Mouse (Mus musculus): ENCODE results near the gene Zfp335.
A peak's percentile ranks its signal among the peaks of the same experiment; 100 is the strongest.
"Not testable (repeated sequence)": the region's sequence is repeated elsewhere in the genome, so short reads cannot be mapped to it uniquely, and the experiment has no call there.

The Zfp335 gene

GRCm38 (mm10) chr2:164892696-164893216, 18.8 kb downstream of the Zfp335 start:
- no peak for DNase-seq (ENCODE audit: low spot score)

DNA sequence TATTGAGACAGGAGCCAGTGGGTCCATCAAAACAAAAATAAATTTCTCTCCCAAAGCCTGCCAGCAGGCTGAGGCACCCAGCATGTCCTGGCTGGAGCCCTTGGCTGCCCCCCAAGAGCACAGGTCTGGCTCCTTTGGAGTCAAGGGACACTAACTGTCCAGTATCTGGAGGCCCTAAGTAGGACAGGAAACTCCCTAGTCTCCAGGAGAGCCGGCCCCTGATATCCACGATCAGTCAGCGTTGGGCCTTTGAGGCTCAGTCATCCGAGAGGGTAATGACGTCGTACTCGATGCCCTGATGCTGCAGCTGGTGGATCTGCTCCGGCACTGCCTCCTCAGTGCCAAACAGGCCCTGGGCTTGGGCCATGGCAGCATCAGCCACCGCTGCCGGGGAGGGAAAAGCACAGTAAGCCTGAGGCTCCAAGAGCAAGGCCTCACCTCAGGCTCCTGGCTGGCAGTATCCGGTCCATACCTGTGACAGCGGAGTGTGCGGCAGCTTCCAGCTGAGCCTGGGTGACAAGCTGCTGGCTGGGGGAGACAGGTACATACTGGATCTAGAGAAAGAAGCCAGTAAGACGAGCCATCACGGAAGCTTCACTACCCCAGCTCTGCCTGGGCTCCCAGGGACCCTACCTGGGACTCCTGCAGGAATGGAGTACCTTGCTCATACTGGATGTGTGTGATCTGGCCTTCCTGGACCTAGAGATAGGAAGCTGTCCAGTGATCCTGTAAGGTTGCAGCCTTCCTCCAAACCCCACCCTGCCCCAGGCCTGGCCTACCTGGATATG, 19.5 kb downstream of the Zfp335 start:
- DNase-seq (ENCODE audit: low spot score): no peak

DNA sequence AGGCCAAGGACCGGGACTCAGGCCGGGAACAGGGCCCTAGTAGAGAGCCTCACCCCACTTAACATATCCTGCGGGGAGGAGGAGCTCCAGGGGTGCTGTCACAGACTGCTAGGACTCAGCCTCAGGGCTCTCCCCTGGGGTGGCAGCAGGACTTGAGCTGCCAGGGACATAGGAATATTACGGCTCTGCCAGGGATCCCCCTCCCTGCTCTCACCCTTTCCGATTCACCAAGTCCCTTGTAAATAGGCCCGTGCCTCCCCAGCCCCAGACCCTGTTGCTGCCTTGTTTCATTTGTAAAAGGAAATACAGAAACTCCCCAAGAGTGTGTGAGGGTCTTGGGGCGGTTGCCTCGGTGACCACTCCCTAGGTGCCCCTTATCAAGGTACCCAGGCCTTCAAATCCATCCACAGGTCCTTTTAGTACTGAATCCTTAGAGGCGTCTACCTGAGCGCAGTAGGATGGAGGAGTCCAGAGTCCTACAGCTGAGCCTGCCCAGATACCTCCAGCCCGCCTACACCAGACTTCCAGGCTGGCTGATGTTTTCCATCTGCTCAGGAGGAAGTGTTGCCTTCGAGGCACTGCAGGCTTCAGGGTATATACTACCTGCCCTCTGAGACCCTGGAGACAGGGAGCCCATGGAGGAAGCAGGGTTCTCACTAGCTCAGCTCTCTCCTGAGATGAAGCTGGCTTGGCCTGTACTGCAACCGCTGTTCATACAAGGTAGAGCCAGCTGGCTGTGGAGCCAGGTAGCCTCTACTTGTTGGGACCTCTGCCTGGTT, 20.3 kb downstream of the Zfp335 start:
- no peak for DNase-seq (ENCODE audit: low spot score)

GRCm38 (mm10) chr2:164890411-164891049, 21.0 kb downstream of the Zfp335 start:
- DNase-seq (ENCODE audit: low spot score): no peak

- no peak for DNase-seq (ENCODE audit: low spot score)
Observed at GRCm38 (mm10) chr2:164889960-164890359, 21.6 kb downstream of the Zfp335 start.

GRCm38 (mm10) chr2:164888996-164889395, 22.6 kb downstream of the Zfp335 start:
- no peak for DNase-seq (ENCODE audit: low spot score)

DNA sequence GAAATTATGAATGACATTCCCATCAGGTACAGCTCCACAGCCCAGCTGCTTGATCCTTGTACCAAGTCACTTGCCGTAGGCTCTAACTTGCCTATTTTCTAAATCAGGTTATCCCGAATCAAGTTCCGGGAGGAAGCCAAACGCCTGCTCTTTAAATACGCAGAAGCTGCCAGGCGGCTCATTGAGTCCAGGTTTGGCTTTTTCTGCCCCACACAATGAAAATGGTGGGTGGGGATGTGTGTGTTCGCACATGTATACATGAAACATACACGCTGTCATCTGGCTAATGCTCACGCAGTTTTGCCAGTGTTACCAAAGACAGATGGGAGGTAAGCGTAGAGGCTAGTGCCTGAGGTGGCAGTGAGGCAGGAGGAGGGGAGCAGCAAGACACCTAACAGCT, 24.9 kb downstream of the Zfp335 start:
- DNase-seq (ENCODE audit: low spot score): no peak

DNA sequence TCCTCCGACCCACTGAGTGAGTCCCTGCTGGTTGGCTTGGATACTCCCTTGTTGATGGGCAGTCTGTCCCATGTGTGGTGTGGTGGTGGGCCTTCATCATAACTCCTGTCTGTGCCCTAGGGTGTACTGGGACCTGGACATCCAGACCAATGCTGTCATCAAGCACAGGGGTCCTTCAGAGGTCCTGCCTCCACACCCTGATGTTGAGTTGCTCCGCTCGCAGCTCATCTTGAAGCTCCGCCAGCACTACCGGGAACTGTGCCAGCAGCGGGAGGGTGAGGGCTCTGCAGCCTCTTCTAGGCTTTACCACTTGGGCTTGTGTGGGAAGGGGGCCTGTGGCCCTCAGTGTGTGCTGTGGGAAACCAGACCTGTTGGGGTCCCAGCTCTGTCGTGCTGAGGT, 25.8 kb downstream of the Zfp335 start:
- DNase-seq (ENCODE audit: low spot score): peak; percentile 89

DNA sequence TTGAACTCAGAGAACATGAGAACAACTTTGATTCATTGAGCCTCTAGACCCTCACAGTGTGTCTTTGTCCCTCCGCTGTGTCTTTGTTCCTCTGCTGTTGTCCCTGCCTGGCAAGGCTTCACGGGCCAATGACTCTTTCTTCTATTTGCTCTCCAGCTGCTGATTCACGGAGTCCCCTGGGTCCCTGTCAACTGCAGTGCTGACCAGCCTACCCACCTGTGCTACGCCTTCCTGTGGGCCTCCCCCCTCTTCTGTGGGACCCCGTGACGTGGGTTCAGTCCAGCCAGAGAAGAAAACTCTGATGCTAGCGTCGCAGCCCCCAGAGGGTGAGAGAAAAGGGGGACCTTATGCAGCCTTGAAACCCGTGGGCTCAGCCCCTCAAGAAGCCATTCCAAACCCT, 28.9 kb downstream of the Zfp335 start:
- DNase-seq (ENCODE audit: low spot score): no peak

- DNase-seq (ENCODE audit: low spot score): peak; percentile 97
Observed at GRCm38 (mm10) chr2:164879568-164880277, 31.8 kb downstream of the Zfp335 start.

DNA sequence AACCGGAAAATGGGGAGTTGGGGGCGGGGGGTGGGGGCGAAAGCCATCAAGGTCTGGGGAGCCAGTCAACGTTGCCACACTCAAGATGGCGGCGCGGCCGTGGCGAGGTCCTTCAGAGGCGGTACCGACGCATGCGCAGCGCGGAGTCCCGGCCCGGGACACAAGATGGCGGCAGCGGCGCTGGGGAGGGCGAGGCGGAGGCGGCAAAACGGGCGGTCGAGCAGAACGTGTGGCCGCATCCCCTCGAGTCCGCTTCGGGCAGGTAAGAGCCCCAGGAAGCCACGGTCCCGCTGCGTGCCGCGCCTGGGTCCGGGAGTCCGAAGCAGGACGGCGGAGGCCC, 32.4 kb downstream of the Zfp335 start, which contains the start of gene Pcif1:
Gene Pcif1, plus strand, starts transcription at position 77 of the 340 bp plus-strand sequence.
- DNase-seq (ENCODE audit: low spot score): peak; percentile 97

DNA sequence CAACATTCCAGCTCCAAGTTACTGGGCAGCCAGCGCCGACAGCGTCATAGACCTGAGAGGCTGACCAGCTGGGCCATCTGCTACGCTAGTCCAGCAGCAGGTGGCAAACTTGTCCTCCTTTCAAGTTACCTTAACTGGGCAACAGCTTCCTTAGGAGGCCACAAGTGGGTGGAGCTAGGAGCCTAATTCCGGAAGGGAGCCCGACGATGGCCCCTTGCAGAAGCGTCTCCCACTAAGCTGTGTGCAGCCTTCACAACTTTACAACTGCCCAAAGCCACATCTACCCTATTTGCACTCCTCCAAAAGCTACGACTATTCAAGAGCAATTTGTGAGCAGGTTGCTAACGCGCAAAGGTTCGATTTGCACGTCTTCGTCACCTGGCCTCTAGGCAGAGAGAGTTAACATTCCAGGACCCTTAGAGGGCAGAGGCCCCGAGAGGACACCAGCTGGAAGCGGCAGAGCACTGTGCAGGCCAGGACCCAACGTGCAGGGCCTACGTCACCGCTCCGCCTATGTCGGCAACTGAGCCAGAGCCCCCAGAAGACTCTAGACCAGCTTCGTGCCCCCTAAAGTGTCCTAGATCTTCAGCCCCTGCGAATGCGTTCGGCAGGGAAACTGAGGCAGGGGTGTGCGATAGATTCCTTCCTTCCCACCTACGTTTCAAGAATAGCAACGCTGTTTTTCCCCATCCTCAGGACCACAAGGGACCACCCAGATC, 32.9 kb downstream of the Zfp335 start:
- DNase-seq (ENCODE audit: low spot score): peak; percentile 69

- not testable (repeated sequence) for DNase-seq (ENCODE audit: low spot score)
Observed at GRCm38 (mm10) chr2:164877376-164878215, 34.0 kb downstream of the Zfp335 start.

GRCm38 (mm10) chr2:164875648-164876047, 35.9 kb downstream of the Zfp335 start:
- DNase-seq (ENCODE audit: low spot score): not testable (repeated sequence)

- no peak for DNase-seq (ENCODE audit: low spot score)
Observed at GRCm38 (mm10) chr2:164874239-164874769, 37.3 kb downstream of the Zfp335 start.

GRCm38 (mm10) chr2:164873621-164874020, 37.9 kb downstream of the Zfp335 start:
- DNase-seq (ENCODE audit: low spot score): no peak

DNA sequence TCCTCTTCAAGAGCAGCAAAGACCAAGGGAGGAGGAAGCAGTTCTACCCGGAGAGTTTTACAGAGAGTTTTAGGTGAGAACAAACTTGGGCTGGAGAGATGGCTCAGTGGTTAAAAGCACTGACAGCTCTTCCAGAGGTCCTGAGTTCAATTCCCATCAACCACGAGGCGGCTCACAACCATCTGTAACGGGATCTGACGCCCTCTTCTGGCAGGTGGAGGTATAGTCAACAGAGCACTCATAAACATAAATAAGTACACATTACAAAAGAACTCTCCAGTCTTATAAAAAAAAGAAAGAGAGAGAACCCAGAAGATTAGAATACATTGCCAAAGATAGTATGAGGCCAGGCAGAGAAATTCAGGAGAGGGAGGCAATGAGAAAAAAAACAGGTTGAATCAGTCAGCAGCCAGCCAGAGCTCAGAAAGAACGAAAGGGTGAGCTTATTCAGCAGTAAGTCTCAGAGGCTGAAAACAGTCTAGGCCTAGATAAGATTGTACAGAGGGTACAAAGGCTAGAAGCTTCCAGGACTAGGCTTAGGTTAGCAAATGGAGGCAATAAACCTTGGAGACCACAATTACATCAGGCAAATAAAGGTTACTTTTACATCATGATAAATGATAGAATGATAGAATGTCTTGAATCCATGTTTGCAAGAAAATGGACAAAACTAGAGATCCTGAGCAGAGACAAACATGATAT, 39.8 kb downstream of the Zfp335 start:
- no peak for DNase-seq (ENCODE audit: low spot score)

- DNase-seq (ENCODE audit: low spot score): no peak
Observed at GRCm38 (mm10) chr2:164868491-164868890, 43.1 kb downstream of the Zfp335 start.

DNA sequence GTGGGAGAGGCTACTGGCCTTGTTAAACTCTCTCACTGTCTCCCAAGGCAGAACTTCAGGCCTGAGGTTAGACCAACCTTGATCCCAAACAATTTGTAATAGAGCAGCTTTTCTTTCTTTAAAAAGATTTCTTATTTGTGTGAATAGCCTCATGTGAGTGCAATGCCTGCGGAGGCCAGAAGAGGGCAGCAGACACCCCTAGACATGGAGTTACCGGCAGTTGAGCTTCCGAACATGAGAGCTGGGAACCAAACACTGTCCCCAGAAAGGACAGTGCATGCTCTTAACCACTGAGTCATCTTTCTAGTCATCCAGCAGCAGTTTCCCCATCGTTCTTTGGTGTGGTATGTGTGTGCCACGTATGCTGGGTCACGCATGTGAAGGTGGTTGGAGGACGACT, 44.0 kb downstream of the Zfp335 start:
- DNase-seq (ENCODE audit: low spot score): peak; percentile 65
